ENCODE assay signal across 8 mouse cellular contexts in the genomic region with DNA sequence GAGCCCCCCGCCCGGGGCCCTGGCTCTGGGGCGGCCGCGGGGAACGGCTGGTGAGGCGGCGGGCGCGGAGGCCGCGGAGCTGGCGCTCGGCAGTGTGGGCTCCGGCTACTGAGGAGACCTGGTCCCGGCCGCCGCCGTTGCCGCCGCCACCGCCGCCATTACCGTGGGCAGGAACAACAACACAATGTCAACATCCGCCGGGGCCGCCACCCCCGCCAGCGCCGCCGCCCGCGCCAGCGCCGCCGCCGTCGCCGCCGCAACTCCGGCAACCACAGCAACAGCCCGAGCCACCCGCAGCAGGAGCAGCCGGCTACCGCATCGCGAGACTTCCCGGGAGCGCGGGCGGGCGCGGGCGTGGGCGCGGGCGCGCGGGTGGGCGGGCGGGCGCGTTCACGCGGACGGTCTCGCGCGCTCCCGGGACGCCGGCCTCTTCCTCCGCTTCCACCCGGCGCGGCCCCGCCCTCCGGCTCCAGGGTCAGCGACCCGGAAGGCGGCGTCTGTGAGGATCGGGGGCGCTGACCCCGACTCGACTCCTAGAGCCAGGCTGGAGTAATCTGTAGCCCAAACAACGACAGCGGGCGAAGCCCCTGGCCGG. TPM values are rescaled to one million over a fixed set of nuclear protein-coding genes. Genes with fewer than 3 reads are reported as not detected.
DNase-seq lines count a peak whose midpoint lies in the region; ATAC-seq lines count a peak whose summit lies in the region.

Gene Chic2, minus strand, starts transcription at position 465 of the 595 bp plus-strand sequence.

- peaks cover 35% of the 10 kb centered on the region for H3K27me3 ChIP-seq in hindbrain, embryonic 13.5 days

- peak within 1 kb of the TSS; percentile 97 for H3K9ac ChIP-seq in hindbrain, embryonic 13.5 days

- DNase-seq in Muller cell, postnatal 12 days (ENCODE audit: inconsistent ontology term), result peak; percentile 84
- peak; percentile 93 to 94 for DNase-seq in cerebellum, postnatal 10 days
- DNase-seq in frontal cortex, postnatal 14 days (ENCODE audit: low spot score in 2 of 2), result peak; percentile 70 to 73
- peak; percentile 75 to 80 for DNase-seq in layer of hippocampus, postnatal 36 days
- peak; percentile 86 for DNase-seq in lung, postnatal 25 days (ENCODE audit: low spot score)
- DNase-seq in retina, adult 2 months (ENCODE audit: low read depth, low spot score), result peak; percentile 64
- DNase-seq in thymus, postnatal 36 days, result peak; percentile 79 to 90

- no peaks in the 10 kb centered on the region for H3K9me3 ChIP-seq in hindbrain, embryonic 13.5 days

- peaks cover 25% of the 10 kb centered on the region for H3K4me1 ChIP-seq in hindbrain, embryonic 13.5 days (replicated peaks)

- ATAC-seq in hindbrain, embryonic 13.5 days (ENCODE audit: low FRiP score), result peak; percentile 94

- H3K36me3 ChIP-seq in hindbrain, embryonic 13.5 days, result peaks cover 8% of the 10 kb centered on the region

- peak within 1 kb of the TSS; percentile 79 for H3K4me3 ChIP-seq in hindbrain, embryonic 13.5 days

- peak within 1 kb of the TSS; percentile 89 for H3K27ac ChIP-seq in hindbrain, embryonic 13.5 days

- WGBS in hindbrain, embryonic 13.5 days, result 0% methylated on average over 70 of the region's 90 CpGs

- H3K4me2 ChIP-seq in hindbrain, embryonic 13.5 days, result peak within 1 kb of the TSS; percentile 86

RNA-seq across cellular contexts. Expression of gene Chic2, which starts in this region (rescaled TPM):
- polyA plus RNA-seq in hindbrain, embryonic 13.5 days (2015; fragmentation: Nextera tagmentation; extraction: Ambion mirVana), result 34.7 and 39.0 TPM in 2 replicates
- 10 to 100 TPM; 19.3 to 19.5 TPM for total RNA-seq in layer of hippocampus, postnatal 36 days (2021)

Comparison
In these comparisons a context has a peak if more than half of its experiments do, and no peak if none do; other contexts are left out.
1. Peak in every context shown above with its lines: DNase-seq, ATAC-seq, H3K4me3 ChIP-seq and H3K27ac ChIP-seq.